Mouse (Mus musculus) adrenal gland, adult 18-20 months (tissue): ENCODE data around the gene Tnni2. TPM values are rescaled to one million over a fixed set of nuclear protein-coding genes. Genes with fewer than 3 reads are reported as not detected.
"Not testable (repeated sequence)": the region's sequence is repeated elsewhere in the genome, so short reads cannot be mapped to it uniquely, and the experiment has no call there.

Source experiments
- DNase-seq, 2 experiments: peaks; one replicate each; pipeline ENCODE4 v3.0.0; 2021 to 2022; ENCODE audit warnings: low spot score in 2 of 2
- long read RNA-seq, 2 experiments: library from polyadenylated mRNA; stranded (forward); transcript quantifications; one replicate each; pipeline ENCODE4 v2.0.0; 2021
- total RNA-seq, 2 experiments: library from RNA; stranded (reverse); gene quantifications; 1 replicate in 1 of 2; 2 replicates in 1 of 2; pipeline ENCODE4 v1.2.3; 2021

The Tnni2 gene
- total RNA-seq: 10 to 100 TPM in 1 of 2 experiments, under 1 TPM in 1; 0.83 to 10.2 TPM
- long read RNA-seq, experiment 1, partial matches to known transcripts: 0 of 2 reads
- long read RNA-seq, experiment 1, other reads (novel, unspliced or antisense): 2 of 2 reads
- long read RNA-seq, experiment 2, partial matches to known transcripts: 5 of 31 reads
- long read RNA-seq, experiment 2, other reads (novel, unspliced or antisense): 26 of 31 reads

GRCm38 (mm10) chr7:142441585-142441984, at the start of gene Tnni2:
Gene Tnni2, plus strand, starts transcription at chr7:142441808.
- DNase-seq: no peak

- DNase-seq: peak; percentile 64 to 79
Observed at GRCm38 (mm10) chr7:142393191-142393590, 48.4 kb upstream of the Tnni2 start.

GRCm38 (mm10) chr7:142394261-142395190, 47.1 kb upstream of the Tnni2 start:
- DNase-seq: no peak

- DNase-seq: no peak
Observed at GRCm38 (mm10) chr7:142395472-142395871, 46.1 kb upstream of the Tnni2 start.

- no peak for DNase-seq
Observed at GRCm38 (mm10) chr7:142396611-142397010, 45.0 kb upstream of the Tnni2 start.

- DNase-seq: no peak
Observed at GRCm38 (mm10) chr7:142398052-142398451, 43.6 kb upstream of the Tnni2 start.

GRCm38 (mm10) chr7:142399250-142399649, 42.4 kb upstream of the Tnni2 start:
- DNase-seq: no peak

GRCm38 (mm10) chr7:142400112-142400749, 41.4 kb upstream of the Tnni2 start:
- no peak for DNase-seq

- DNase-seq: no peak
Observed at GRCm38 (mm10) chr7:142400750-142401142, 40.9 kb upstream of the Tnni2 start.

GRCm38 (mm10) chr7:142403591-142403990, 38.0 kb upstream of the Tnni2 start:
- no peak for DNase-seq

- not testable (repeated sequence) for DNase-seq
Observed at GRCm38 (mm10) chr7:142405134-142405533, 36.5 kb upstream of the Tnni2 start.

- DNase-seq: no peak
Observed at GRCm38 (mm10) chr7:142407935-142408334, 33.7 kb upstream of the Tnni2 start.

GRCm38 (mm10) chr7:142408686-142409085, 32.9 kb upstream of the Tnni2 start:
- DNase-seq: no peak

- no peak for DNase-seq
Observed at GRCm38 (mm10) chr7:142409603-142410002, 32.0 kb upstream of the Tnni2 start.

GRCm38 (mm10) chr7:142413285-142413684, 28.3 kb upstream of the Tnni2 start:
- DNase-seq: no peak

GRCm38 (mm10) chr7:142415314-142415713, 26.3 kb upstream of the Tnni2 start:
- no peak for DNase-seq

- no peak for DNase-seq
Observed at GRCm38 (mm10) chr7:142416225-142416624, 25.4 kb upstream of the Tnni2 start.

- DNase-seq: no peak
Observed at GRCm38 (mm10) chr7:142418027-142418426, 23.6 kb upstream of the Tnni2 start.

- DNase-seq: no peak
Observed at GRCm38 (mm10) chr7:142418679-142419078, 22.9 kb upstream of the Tnni2 start.

GRCm38 (mm10) chr7:142419887-142420286, 21.7 kb upstream of the Tnni2 start:
- no peak for DNase-seq

GRCm38 (mm10) chr7:142421826-142422225, 19.8 kb upstream of the Tnni2 start:
- DNase-seq: no peak
